Mouse (Mus musculus) liver, adult 2 months (tissue): ENCODE data around the gene Pla2g6. TPM values are rescaled to one million over a fixed set of nuclear protein-coding genes. Genes with fewer than 3 reads are reported as not detected.

ENCODE experiments used
- DNase-seq: peaks from one replicate; pipeline ENCODE4 v3.0.0-alpha.2; 2011; ENCODE audit warnings: low read depth, low spot score; ENCODE audit errors: extremely low read depth
- H3K27ac ChIP-seq: fragments of 200-500 bp; replicated peaks from 2 replicates; pipeline ENCODE4 v1.5.1; 2012; ENCODE audit warnings: low read depth, mild to moderate bottlenecking, control low read depth, inconsistent platforms, low read length; ENCODE audit not compliant: insufficient read depth
- H3K27me3 ChIP-seq: fragments of 200-500 bp; 2 replicates; pipeline ENCODE4 v1.6.1; 2012; ENCODE audit warnings: mild to moderate bottlenecking, moderate library complexity, low read length, inconsistent platforms; ENCODE audit not compliant: control insufficient read depth, insufficient read depth
- H3K36me3 ChIP-seq: fragments of 200-500 bp; 2 replicates; pipeline ENCODE4 v1.6.1; 2012; ENCODE audit warnings: low read length, inconsistent platforms; ENCODE audit not compliant: control insufficient read depth, insufficient read depth
- H3K4me1 ChIP-seq: fragments of 200-500 bp; 2 replicates; pipeline ENCODE4 v1.6.1; 2011; ENCODE audit warnings: low read length; ENCODE audit not compliant: control insufficient read depth, insufficient read depth
- H3K4me3 ChIP-seq: fragments of 200-500 bp; 2 replicates; pipeline ENCODE4 v1.5.1; 2011; ENCODE audit warnings: low read depth, mild to moderate bottlenecking, control low read depth, low read length, moderate library complexity; ENCODE audit not compliant: insufficient read depth
- H3K79me2 ChIP-seq: fragments of 200-500 bp; 2 replicates; pipeline ENCODE4 v1.6.1; 2012; ENCODE audit warnings: inconsistent platforms, mild to moderate bottlenecking, low read length, moderate library complexity; ENCODE audit not compliant: control insufficient read depth, insufficient read depth
- H3K9ac ChIP-seq: fragments of 200-500 bp; 2 replicates; pipeline ENCODE4 v1.6.1; 2012; ENCODE audit warnings: low read depth, mild to moderate bottlenecking, control low read depth, inconsistent platforms, low read length
- CTCF ChIP-seq: fragments of 200-500 bp; IDR thresholded peaks from 2 replicates; pipeline ENCODE4 v1.5.1; 2011; ENCODE audit warnings: low read depth, low read length, control low read depth
- POLR2A ChIP-seq: fragments of 200-500 bp; IDR thresholded peaks from 2 replicates; pipeline ENCODE4 v1.6.1; 2011; ENCODE audit warnings: low read length, control low read depth; ENCODE audit not compliant: insufficient read depth; ENCODE audit errors: extremely low read depth
- WGBS: fragments of 180-500 bp; shearing (Covaris S2); methylation state at CpG from one replicate; pipeline ENCODE4 v1.1.7; 2018; 5-methylcytosine and 5-hydroxymethylcytosine counted together
- polyA plus RNA-seq: library from polyadenylated mRNA; depleted of rRNA; stranded (reverse); fragments of >200 nt; gene quantifications from 2 replicates; pipeline ENCODE4 v1.2.3, GENCODE M21; 2012
- total RNA-seq: library from RNA; depleted of rRNA; stranded (reverse); fragments of >200 nt; gene quantifications from 2 replicates; pipeline ENCODE4 v1.2.3, GENCODE M21; 2014

Gene Pla2g6
- total and polyA plus RNA-seq, 2 experiments, result 16.3 to 24.5 TPM

DNA sequence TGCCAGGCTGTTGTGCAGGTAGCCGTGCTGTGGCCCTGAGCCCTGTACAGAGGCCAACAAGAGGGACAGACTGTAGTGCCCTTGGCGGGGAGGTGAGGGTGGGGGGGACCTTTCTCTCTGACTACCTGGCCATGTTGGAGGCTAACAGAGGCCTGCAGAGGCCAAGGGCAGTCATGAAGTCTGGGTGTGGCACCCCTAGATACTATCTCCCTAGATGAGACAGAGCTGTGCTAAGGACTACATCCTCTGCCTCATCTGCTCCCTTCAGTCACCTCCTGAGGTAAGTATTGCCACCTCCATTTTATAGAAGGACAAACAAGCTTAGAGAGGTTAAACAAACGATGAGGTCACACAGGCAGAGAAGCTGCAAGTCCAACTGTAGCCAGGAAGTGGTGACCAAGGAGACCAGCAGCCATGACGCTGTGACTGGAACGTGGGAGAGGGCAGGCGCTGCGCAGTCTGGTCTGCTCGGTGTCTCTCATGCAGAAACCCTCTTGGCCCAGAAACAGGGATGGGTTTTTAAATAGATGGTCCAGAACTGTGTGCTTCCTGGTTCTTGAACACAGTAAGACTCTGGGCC lies 40.8 kb upstream of the Pla2g6 start:
- Histone ChIP-seq H3K36me3 (peaks cover 2% of the 10 kb centered on the region; the same call in 1 of the 2 replicates), H3K27me3 (no peaks in the 10 kb centered on the region), H3K4me1 (0 out of 2 replicates have a peak, but pooled peaks cover 2% of the 10 kb centered on the region), H3K79me2 (no peaks in the 10 kb centered on the region), H3K27ac (peak overlapping the region; percentile 21; the same call in 1 of the 2 replicates), H3K4me3 (no peak overlapping the region), H3K9ac (no peak overlapping the region)
- 61% methylated on average over 8 of the region's 8 CpGs for WGBS
- TF ChIP-seq POLR2A, result no peak
- no peak for TF ChIP-seq CTCF
- no peak for DNase-seq

DNA sequence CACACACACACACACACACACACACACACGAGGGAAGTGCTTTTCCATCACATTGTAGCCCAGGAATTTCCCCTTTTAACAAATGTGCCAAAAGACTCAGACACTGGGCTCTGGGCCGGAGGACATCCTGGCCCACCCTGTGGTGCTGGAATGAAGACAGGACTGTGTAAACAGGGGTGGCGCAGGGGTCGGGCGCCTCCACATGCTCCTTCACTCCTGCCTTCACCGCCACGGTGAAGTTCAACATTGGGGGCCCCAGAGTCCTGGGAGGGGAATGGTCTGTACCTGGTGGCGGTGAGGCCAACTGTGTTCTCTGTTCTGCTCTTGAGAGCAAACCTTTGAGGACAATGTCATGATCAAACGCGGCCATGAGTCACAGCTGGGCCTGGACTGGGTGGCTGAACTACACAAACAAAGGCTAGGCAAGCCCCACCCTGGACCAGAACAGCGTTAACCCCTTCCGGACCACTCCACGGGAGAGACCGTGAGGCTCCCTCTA lies 40.2 kb upstream of the Pla2g6 start:
- H3K9ac ChIP-seq, result no peak overlapping the region
- no peaks in the 10 kb centered on the region for H3K27me3 ChIP-seq
- DNase-seq, result no peak
- H3K79me2 ChIP-seq, result no peaks in the 10 kb centered on the region
- 56% methylated on average over 14 of the region's 14 CpGs for WGBS
- peak overlapping the region; percentile 35; the same call in 1 of the 2 replicates for H3K27ac ChIP-seq
- 0 out of 2 replicates have a peak, but pooled peaks cover 2% of the 10 kb centered on the region for H3K4me1 ChIP-seq
- H3K4me3 ChIP-seq, result no peak overlapping the region
- H3K36me3 ChIP-seq, result peaks cover 2% of the 10 kb centered on the region; the same call in 1 of the 2 replicates
- TF ChIP-seq CTCF (no peak), POLR2A (no peak)

DNA sequence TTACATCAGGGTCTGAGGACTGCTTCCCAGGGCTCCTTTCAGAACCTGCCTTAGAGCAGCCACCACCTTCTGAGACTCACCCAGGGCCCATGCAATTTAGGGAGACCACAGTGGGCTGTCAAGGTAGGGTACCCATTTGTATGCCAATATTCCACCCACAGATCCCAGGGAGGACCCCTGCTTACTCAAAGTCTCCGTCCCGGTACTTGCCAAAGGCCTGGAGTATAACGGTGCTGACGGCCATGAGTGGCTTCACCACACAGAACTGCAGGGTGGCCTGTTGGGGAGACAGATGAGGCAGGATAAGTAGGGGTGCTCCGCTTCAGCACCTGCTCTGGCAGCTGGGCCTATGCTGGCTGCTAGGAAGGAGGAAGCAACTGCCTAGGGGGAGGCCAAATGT lies 38.2 kb upstream of the Pla2g6 start:
- 99% methylated on average over 5 of the region's 5 CpGs for whole genome bisulfite sequencing
- H3K36me3 ChIP-seq, result peaks cover 2% of the 10 kb centered on the region; the same call in 1 of the 2 replicates
- H3K27me3 ChIP-seq, result no peaks in the 10 kb centered on the region
- no peak overlapping the region for H3K27ac ChIP-seq
- TF ChIP-seq POLR2A, result no peak
- no peak for TF ChIP-seq CTCF
- no peak overlapping the region for H3K9ac ChIP-seq
- no peak overlapping the region for H3K4me3 ChIP-seq
- H3K79me2 ChIP-seq, result no peaks in the 10 kb centered on the region
- 0 out of 2 replicates have a peak, but pooled peaks cover 2% of the 10 kb centered on the region for H3K4me1 ChIP-seq
- DNase-seq, result no peak

DNA sequence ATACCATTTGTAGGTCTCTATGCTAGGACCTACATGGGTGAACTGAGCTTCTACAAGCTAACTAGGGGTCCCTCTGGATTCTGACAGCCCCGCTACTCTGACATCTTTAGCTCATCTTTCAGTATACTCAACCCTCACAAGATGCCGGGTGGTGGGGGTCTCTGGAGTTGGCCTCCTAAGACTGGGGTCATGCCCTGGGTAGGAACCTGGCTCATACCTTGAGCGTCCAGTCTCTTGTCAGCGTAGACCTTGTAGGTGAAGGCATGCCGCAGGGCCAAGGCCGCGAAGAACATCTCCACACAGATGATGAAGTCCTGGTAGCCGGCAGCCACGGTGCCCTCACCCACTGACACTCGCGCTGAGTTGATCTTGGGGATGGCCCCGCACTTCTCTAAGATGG lies 36.9 kb upstream of the Pla2g6 start:
- 0 out of 2 replicates have a peak, but pooled peaks cover 2% of the 10 kb centered on the region for H3K4me1 ChIP-seq
- no peaks in the 10 kb centered on the region for H3K27me3 ChIP-seq
- DNase-seq, result no peak
- H3K36me3 ChIP-seq, result peaks cover 2% of the 10 kb centered on the region; the same call in 1 of the 2 replicates
- no peaks in the 10 kb centered on the region for H3K79me2 ChIP-seq
- TF ChIP-seq CTCF, result no peak
- no peak for TF ChIP-seq POLR2A
- no peak overlapping the region for H3K27ac ChIP-seq
- H3K4me3 ChIP-seq, result no peak overlapping the region
- 97% methylated on average over 12 of the region's 12 CpGs for WGBS
- H3K9ac ChIP-seq, result no peak overlapping the region

DNA sequence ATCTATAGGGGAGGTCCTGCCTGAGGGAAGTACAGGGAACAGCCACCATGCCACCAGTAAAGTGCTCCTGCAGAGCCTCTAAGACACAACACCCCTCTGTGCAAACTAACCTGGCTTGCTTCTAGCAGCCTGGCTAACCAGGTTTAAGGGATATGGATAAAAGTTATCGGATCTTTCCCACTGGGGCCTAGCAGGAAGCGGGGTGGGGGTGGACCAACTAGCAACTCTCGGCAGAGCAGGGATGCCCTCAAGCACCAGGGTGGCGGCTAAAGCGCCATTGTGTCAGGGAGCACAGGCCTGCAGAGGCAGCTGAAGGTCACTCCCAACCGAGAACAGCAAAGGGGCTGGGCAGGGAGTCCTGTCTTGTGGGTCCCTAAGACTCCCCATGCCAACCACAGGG lies 35.9 kb upstream of the Pla2g6 start:
- WGBS, result 87% methylated on average over 6 of the region's 6 CpGs
- no peaks in the 10 kb centered on the region for H3K79me2 ChIP-seq

GRCm38 (mm10) chr15:79361023-79361422 lies 32.8 kb upstream of the Pla2g6 start:
- Histone ChIP-seq H3K4me3 (no peak overlapping the region), H3K79me2 (no peaks in the 10 kb centered on the region), H3K9ac (no peak overlapping the region), H3K36me3 (peaks cover 2% of the 10 kb centered on the region; the same call in 1 of the 2 replicates), H3K4me1 (peaks cover 3% of the 10 kb centered on the region; the same call in 1 of the 2 replicates), H3K27me3 (no peaks in the 10 kb centered on the region), H3K27ac (no peak overlapping the region)
- no peak for DNase-seq
- WGBS, result 66% methylated on average over 4 of the region's 4 CpGs
- TF ChIP-seq CTCF, result no peak
- TF ChIP-seq POLR2A, result no peak

More for the DNA sequence above, 35.9 kb upstream of the Pla2g6 start:
- peaks cover 2% of the 10 kb centered on the region; the same call in 1 of the 2 replicates for H3K36me3 ChIP-seq
- TF ChIP-seq POLR2A (no peak), CTCF (no peak)
- no peak overlapping the region for H3K4me3 ChIP-seq
- no peak overlapping the region for H3K9ac ChIP-seq
- H3K27ac ChIP-seq, result no peak overlapping the region
- DNase-seq, result no peak
- no peaks in the 10 kb centered on the region for H3K27me3 ChIP-seq
- H3K4me1 ChIP-seq, result 0 out of 2 replicates have a peak, but pooled peaks cover 2% of the 10 kb centered on the region
